Mouse (Mus musculus): ENCODE measurements around the gene Prkca.

DNA sequence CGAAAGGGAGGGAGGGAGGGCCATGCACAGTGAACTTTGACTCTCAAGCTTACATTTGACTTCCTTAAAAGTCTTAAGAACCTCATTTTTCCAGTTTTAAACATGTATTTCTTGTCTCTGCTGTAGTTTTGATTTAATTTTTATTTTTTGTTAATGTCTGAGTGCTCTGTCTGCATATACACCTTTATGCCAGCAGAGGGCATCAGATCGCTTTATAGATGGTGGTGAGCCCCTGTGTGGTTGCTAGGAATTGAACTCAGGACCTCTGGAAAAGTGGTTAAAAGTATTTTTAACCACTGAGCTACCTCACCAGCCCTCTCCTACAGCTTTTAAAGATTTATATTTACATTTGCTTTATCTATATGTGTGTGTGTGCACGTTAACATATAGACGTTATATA is 333.3 kb downstream of the Prkca start:
- TF ChIP-seq CTCF (IDR thresholded peaks at IDR 0.05; ENCODE audit: low read depth), result peak; percentile 55; the same call in 1 of the 2 replicates
- no peak for TF ChIP-seq EP300 (IDR thresholded peaks at IDR 0.05; ENCODE audit: low read depth)
